Mouse (Mus musculus) heart, adult 2 months (tissue): Measurements from ENCODE around the gene Ccnk.
A peak's percentile ranks its signal among the peaks of the same experiment; 100 is the strongest.

Experiments used
- CTCF ChIP-seq: fragments of 200-600 bp; IDR thresholded peaks from 2 replicates; pipeline ENCODE4 v1.8.1; 2022; ENCODE audit warnings: antibody characterized with exemption, mild to moderate bottlenecking, moderate library complexity
- EP300 ChIP-seq: fragments of 200-500 bp; IDR thresholded peaks from 2 replicates; pipeline ENCODE4 v1.6.1; 2011; ENCODE audit warnings: low read depth, low read length, control low read depth; ENCODE audit not compliant: insufficient read depth
- POLR2A ChIP-seq: fragments of 200-500 bp; IDR thresholded peaks from 2 replicates; pipeline ENCODE4 v1.6.1; 2011; ENCODE audit warnings: mild to moderate bottlenecking, low read depth, low read length, control low read depth; ENCODE audit not compliant: insufficient read depth

DNA sequence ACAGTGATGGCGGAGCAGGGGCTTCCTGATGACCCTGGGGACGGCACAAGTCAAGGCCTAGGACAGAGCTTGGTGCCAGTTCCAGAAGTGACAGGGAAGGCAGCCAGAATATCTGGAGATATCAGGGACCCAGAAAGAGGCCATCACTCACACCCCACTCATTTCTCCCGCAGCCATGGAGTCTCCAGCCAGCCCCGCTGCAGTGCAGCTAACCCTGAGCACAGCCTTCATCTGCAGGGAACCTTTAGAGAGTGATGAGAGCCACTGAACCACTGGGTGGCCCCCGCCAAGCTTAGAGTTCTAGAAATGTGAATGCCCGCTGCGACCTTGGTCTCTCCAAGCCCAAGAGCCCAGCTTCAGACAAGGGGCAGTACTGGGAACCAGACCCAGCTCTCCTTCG lies 69.6 kb downstream of the Ccnk start:
- TF ChIP-seq CTCF (0 out of 2 replicates have a peak, but pooled peaks have one; percentile 15), POLR2A (no peak), EP300 (no peak)
